Mouse (Mus musculus): ENCODE results near the gene Cttnbp2nl. TPM values are rescaled to one million over a fixed set of nuclear protein-coding genes. Genes with fewer than 3 reads are reported as not detected.

The Cttnbp2nl gene
- polyA plus RNA-seq, 1 experiment from 2014 or later: 23.0 TPM

DNA sequence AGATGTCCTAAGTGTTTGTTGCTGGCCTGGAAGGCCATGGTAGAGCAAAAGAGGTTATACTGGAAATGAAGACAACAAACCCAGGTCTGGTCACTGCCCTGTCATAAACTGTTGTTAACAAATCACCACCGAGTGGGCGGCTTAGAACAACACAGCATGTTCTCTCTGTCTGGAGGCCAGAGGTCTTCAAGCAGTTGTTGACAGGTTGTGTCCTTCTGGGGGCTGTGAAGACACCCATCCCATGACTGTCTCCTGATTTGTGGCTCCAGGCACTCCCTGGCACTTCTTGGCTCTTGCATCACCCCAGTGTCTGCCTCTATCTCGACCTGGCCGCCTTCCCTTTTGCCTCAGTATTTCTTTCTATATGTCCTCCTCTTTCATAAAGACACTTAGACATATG lies 2.7 kb upstream of the Cttnbp2nl start:
- H3K9ac ChIP-seq: no peak overlapping the region
- no peak overlapping the region for H3K27ac ChIP-seq
- no peak overlapping the region for H3K4me2 ChIP-seq
- 72% methylated on average over 4 of the region's 4 CpGs for WGBS
- H3K4me3 ChIP-seq (replicated peaks): no peak overlapping the region
- ATAC-seq (ENCODE audit: insufficient read depth, low FRiP score, low read depth): no peak
- H3K4me1 ChIP-seq: peaks cover 17% of the 10 kb centered on the region
- no peaks in the 10 kb centered on the region for H3K9me3 ChIP-seq
- no peaks in the 10 kb centered on the region for H3K36me3 ChIP-seq
- H3K27me3 ChIP-seq (replicated peaks): 0 out of 2 replicates have a peak, but pooled peaks cover 5% of the 10 kb centered on the region

DNA sequence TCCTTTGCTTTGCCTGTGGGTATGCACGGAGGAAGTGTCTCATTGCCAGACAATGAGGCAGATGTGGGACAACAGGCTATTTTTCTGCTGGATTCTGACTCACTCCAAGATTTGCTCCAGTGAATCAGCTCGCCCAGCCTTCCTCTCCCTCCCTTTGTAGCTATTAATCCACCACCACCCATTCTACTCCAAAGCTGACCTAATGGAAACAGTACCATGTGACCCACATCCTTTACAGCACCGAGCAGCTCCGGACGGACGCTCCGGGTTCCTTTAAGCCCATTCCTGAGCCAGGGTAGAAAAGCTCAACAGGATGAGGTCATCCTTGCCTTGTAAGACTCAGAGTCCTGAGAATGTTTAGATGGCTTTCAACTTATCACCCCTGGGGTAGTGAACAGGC lies 2.0 kb upstream of the Cttnbp2nl start:
- no peak overlapping the region for H3K9ac ChIP-seq
- no peak overlapping the region for H3K4me2 ChIP-seq
- WGBS: 52% methylated on average over 7 of the region's 7 CpGs
- ATAC-seq (ENCODE audit: insufficient read depth, low FRiP score, low read depth): no peak
- H3K4me1 ChIP-seq: peaks cover 20% of the 10 kb centered on the region
- H3K4me3 ChIP-seq (replicated peaks): no peak overlapping the region
- 0 out of 2 replicates have a peak, but pooled peaks cover 5% of the 10 kb centered on the region for H3K27me3 ChIP-seq (replicated peaks)
- no peaks in the 10 kb centered on the region for H3K36me3 ChIP-seq
- H3K9me3 ChIP-seq: no peaks in the 10 kb centered on the region
- peak overlapping the region; percentile 71; the same call in 1 of the 2 replicates for H3K27ac ChIP-seq

DNA sequence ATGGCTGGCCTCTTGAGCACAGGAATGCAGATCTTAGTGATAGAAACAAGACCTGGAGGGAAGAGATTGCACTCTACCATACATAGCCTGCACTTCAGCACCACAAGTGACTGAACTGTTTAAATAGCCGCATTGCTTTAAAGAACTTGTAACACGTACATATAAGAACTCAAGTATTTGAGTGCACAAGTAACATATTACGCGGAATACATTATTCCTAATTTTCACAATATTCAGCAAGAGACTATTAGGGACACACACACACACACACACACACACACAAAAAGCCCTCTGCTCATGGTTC lies 704 bp upstream of the Cttnbp2nl start:
- peak overlapping the region; percentile 94 for H3K4me3 ChIP-seq (replicated peaks)
- no peaks in the 10 kb centered on the region for H3K9me3 ChIP-seq
- ATAC-seq (ENCODE audit: insufficient read depth, low FRiP score, low read depth): no peak
- WGBS: 62% methylated on average over 4 of the region's 4 CpGs
- peak overlapping the region; percentile 26 for H3K9ac ChIP-seq
- H3K4me1 ChIP-seq: peaks cover 20% of the 10 kb centered on the region
- peak overlapping the region; percentile 67 for H3K4me2 ChIP-seq
- H3K27ac ChIP-seq: peak overlapping the region; percentile 74
- H3K27me3 ChIP-seq (replicated peaks): no peaks in the 10 kb centered on the region
- H3K36me3 ChIP-seq: no peaks in the 10 kb centered on the region

DNA sequence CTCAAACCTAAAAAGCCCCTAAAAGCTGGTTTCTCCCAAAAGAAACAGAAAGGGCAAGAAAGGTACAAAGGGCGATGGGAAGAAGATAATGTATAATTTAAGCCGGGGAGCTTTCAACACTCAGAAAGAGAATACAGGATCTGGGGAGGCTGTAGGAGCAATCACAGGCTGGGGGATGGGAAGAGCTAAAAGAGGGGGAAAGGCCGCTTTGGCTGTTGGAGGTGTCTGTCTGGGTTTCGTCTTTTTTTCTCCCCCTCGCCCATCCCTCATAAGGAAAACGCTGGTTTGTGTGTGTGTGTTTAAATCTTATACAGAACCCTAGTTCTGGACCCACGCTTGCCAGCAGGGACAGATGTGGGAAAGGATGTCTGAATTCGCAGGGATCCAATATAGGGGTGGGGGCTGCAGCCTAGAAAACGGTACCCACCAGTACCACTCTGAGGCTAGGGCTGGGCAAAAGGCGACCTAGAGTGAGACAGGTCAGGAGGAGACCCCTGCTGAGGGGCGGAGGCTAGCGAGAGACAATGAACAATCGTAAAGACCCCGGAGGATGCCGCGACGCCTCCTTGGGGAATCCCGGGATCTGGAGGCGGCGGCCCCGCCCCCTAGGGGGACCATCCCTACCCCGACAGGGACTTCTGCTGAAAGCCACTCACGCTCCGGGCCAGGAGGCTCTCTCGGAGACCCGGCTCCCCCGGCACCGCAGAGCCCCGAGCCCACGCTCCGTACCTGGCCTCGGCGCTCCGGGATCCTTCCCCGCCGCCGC lies 592 bp downstream of the Cttnbp2nl start:
- Histone ChIP-seq H3K4me3 (replicated peaks) (peak overlapping the region; percentile 94), H3K9me3 (no peaks in the 10 kb centered on the region), H3K27me3 (replicated peaks) (no peaks in the 10 kb centered on the region), H3K4me1 (peaks cover 25% of the 10 kb centered on the region), H3K9ac (peak overlapping the region; percentile 77), H3K27ac (peak overlapping the region; percentile 84), H3K36me3 (no peaks in the 10 kb centered on the region), H3K4me2 (peak overlapping the region; percentile 80)
- under 1% methylated on average over 30 of the region's 37 CpGs for WGBS
- ATAC-seq (ENCODE audit: insufficient read depth, low FRiP score, low read depth): peak; percentile 40

DNA sequence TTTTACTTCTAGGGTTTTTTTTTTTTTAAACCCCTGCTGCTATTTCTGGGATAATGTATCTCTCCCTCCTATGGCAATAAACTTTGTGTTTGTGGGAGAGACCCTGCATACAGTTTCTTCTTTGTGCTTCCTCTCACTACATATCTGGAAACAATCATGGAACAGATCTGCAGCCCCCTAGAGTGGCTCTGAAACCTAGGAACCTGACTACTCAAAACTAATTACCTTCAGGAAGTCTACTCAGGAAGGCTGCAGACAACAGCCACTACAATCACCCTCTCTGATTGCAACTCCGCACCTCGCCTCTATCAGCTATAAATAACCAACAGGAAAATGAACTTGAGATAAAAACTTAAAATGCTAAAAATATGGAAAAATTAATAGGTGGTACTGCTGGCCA lies 1.8 kb downstream of the Cttnbp2nl start:
- H3K4me1 ChIP-seq: peaks cover 32% of the 10 kb centered on the region
- no peak overlapping the region; the same call in 1 of the 2 replicates for H3K9ac ChIP-seq
- peak overlapping the region; percentile 84; the same call in 1 of the 2 replicates for H3K27ac ChIP-seq
- H3K36me3 ChIP-seq: no peaks in the 10 kb centered on the region
- peak overlapping the region; percentile 80 for H3K4me2 ChIP-seq
- H3K27me3 ChIP-seq (replicated peaks): no peaks in the 10 kb centered on the region
- no peak for ATAC-seq (ENCODE audit: insufficient read depth, low FRiP score, low read depth)
- 44% methylated on average over 2 of the region's 2 CpGs for WGBS
- H3K4me3 ChIP-seq (replicated peaks): peak overlapping the region; percentile 94
- no peaks in the 10 kb centered on the region for H3K9me3 ChIP-seq

DNA sequence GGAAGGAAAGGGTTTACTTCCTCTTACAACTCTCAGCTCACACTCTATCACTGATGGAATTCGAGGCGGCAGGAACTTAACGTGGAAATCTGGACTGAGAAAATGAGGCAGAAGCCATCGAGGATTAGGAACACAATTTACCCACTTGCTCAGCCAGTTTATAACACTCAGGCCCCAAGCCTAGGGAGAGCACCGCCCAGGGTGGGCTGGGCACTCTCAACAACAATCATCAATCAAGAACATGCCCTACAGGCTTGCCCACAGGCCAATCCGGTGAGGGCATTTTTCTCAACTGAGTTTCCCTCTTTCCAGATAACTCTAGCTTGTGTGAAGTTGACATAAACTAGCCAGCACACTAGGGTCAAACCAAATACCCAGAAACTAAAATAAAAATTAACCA lies 3.1 kb downstream of the Cttnbp2nl start:
- WGBS: 56% methylated on average over 6 of the region's 6 CpGs
- H3K36me3 ChIP-seq: no peaks in the 10 kb centered on the region

DNA sequence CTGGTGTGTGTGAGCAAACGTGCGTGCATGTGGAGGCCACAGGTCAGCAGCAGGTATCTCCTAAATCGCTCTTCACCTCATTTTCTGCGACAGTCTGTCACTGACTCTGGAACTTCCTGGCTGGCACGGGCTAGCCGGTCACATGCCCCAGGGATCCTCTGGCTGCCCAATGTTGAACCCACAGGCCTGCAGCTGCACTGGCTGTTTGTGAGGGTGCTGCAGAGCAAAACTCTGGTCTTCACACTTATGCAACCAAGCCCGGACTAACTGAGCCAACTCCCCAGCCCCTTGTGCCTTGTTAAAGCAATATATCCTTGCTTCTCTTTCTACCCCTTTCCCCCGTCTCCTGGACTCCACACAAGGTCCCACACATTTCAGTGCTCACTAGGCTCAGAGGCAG lies 5.3 kb downstream of the Cttnbp2nl start:
- Histone ChIP-seq H3K9me3 (no peaks in the 10 kb centered on the region), H3K4me1 (peaks cover 28% of the 10 kb centered on the region), H3K4me2 (no peak overlapping the region), H3K4me3 (replicated peaks) (no peak overlapping the region), H3K27me3 (replicated peaks) (no peaks in the 10 kb centered on the region), H3K9ac (no peak overlapping the region), H3K27ac (no peak overlapping the region; the same call in 1 of the 2 replicates), H3K36me3 (no peaks in the 10 kb centered on the region)
- 60% methylated on average over 8 of the region's 8 CpGs for WGBS
- no peak for ATAC-seq (ENCODE audit: insufficient read depth, low FRiP score, low read depth)

More for the DNA sequence above, 3.1 kb downstream of the Cttnbp2nl start:
- peaks cover 32% of the 10 kb centered on the region for H3K4me1 ChIP-seq
- no peak overlapping the region for H3K9ac ChIP-seq
- peak overlapping the region; percentile 19; the same call in 1 of the 2 replicates for H3K4me2 ChIP-seq
- no peaks in the 10 kb centered on the region for H3K27me3 ChIP-seq (replicated peaks)
- ATAC-seq (ENCODE audit: insufficient read depth, low FRiP score, low read depth): no peak
- H3K9me3 ChIP-seq: no peaks in the 10 kb centered on the region
- no peak overlapping the region for H3K4me3 ChIP-seq (replicated peaks)
- H3K27ac ChIP-seq: no peak overlapping the region

DNA sequence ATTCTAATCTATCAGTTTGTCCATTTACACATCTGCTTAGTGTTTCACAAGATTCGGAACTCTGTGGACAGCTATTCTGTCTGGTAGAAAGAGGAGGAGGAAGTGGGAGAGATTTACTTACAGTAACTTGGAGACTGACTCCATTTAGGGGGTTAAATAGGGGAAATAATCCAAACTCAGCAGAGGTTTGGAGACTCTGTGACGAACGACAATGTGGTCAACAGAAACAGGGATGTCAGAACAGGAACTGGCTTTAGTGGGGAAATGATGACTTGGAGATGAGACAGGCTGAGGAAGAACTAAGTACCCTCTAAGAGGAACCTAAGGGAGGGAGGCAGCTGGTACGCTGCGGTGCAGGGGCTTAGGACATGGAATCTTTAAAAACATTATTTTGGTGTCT lies 6.1 kb downstream of the Cttnbp2nl start:
- Histone ChIP-seq H3K9ac (no peak overlapping the region), H3K4me3 (replicated peaks) (no peak overlapping the region), H3K9me3 (no peaks in the 10 kb centered on the region), H3K36me3 (no peaks in the 10 kb centered on the region), H3K4me1 (peaks cover 30% of the 10 kb centered on the region), H3K27me3 (replicated peaks) (no peaks in the 10 kb centered on the region), H3K4me2 (peak overlapping the region; percentile 2; the same call in 1 of the 2 replicates), H3K27ac (no peak overlapping the region; the same call in 1 of the 2 replicates)
- ATAC-seq (ENCODE audit: insufficient read depth, low FRiP score, low read depth): no peak
- WGBS: 50% methylated on average over 5 of the region's 5 CpGs

DNA sequence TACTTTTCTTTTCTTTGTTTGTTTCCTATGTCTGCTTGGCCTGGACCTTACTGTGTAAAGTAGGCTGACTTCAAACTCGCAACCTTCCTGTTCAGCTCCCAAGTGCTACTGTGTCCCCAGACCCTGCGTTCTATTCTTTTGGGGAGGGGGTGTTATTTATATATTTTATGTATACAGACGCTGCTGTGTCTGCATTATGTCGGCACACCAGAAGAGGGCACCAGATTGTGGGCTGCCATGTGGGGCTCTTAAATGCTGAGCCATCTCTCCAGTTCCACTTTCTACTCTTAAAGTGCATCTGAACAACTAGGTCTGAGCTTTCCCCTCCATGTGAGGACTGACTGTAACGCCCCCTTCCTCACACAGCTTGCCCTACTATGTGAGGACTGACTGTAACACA lies 9.2 kb downstream of the Cttnbp2nl start:
- Histone ChIP-seq H3K4me3 (replicated peaks) (no peak overlapping the region), H3K27me3 (replicated peaks) (no peaks in the 10 kb centered on the region), H3K27ac (no peak overlapping the region), H3K36me3 (no peaks in the 10 kb centered on the region), H3K9ac (no peak overlapping the region), H3K4me1 (peaks cover 22% of the 10 kb centered on the region), H3K4me2 (no peak overlapping the region), H3K9me3 (no peaks in the 10 kb centered on the region)
- no peak for ATAC-seq (ENCODE audit: insufficient read depth, low FRiP score, low read depth)
- WGBS: 77% methylated on average over 5 of the region's 5 CpGs

DNA sequence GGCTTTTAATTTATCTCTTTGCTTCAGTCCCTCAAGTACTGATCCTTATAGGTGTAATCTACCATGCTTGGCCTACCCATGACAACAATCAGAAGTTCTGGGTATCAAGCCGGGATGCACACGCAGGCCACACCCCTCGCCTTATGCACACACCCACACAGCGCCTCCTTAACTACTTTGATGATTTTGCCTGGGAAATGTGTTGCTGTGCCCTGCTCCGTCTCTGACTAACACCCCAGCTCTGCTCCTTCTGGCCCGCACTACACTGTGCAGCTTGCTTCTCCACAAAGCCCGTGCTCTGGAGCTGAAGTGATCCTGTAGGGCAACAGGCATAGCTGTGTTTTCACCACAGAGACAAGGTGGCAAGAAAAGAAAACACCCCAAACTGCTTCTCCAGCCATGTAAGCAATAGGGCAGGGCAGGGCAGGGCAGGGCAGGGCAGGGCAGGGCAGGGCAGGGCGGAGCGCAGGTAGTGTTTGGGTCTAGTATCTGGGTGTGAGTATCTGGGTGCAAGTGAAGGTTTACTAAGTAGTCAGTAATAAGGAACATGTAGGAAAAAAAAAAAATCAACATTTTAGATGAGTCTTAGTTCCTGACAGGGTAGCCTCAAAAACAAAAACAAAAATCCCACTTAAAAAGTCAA lies 11.8 kb downstream of the Cttnbp2nl start:
- 84% methylated on average over 9 of the region's 9 CpGs for WGBS
- no peaks in the 10 kb centered on the region for H3K9me3 ChIP-seq
- no peak overlapping the region for H3K9ac ChIP-seq
- 0 out of 2 replicates have a peak, but pooled peaks cover 6% of the 10 kb centered on the region for H3K36me3 ChIP-seq
- ATAC-seq (ENCODE audit: insufficient read depth, low FRiP score, low read depth): peak; percentile 63; the same call in 1 of the 2 replicates
- H3K4me3 ChIP-seq (replicated peaks): no peak overlapping the region
- H3K4me1 ChIP-seq: peaks cover 10% of the 10 kb centered on the region; the same call in 1 of the 2 replicates
- peak overlapping the region; percentile 46 for H3K27ac ChIP-seq
- no peak overlapping the region for H3K4me2 ChIP-seq
- no peaks in the 10 kb centered on the region for H3K27me3 ChIP-seq (replicated peaks)

DNA sequence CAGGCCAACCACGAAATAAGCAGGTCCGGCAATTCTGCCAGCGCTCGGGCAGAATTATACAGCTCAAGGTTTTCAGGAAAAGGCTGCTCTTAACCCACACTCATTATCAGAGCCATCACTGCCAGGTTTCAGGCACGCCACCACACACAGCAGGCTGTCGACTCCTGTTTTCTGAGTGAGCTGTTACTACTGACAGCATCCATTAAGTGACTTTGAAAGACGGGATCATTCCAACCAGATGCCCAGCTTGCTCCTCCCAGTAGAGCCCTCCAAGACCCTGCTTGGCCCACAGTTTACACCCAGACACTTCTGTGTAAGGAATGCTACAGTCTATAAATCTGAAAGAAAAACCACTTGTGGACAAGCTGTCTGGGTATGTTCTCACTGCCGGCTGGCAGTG lies 12.9 kb downstream of the Cttnbp2nl start:
- Histone ChIP-seq H3K9me3 (no peaks in the 10 kb centered on the region), H3K4me2 (no peak overlapping the region), H3K36me3 (peaks cover 12% of the 10 kb centered on the region), H3K4me3 (replicated peaks) (no peak overlapping the region), H3K4me1 (peaks cover 10% of the 10 kb centered on the region; the same call in 1 of the 2 replicates), H3K9ac (no peak overlapping the region), H3K27me3 (replicated peaks) (no peaks in the 10 kb centered on the region), H3K27ac (no peak overlapping the region)
- ATAC-seq (ENCODE audit: insufficient read depth, low FRiP score, low read depth): no peak
- 51% methylated on average over 8 of the region's 8 CpGs for WGBS

DNA sequence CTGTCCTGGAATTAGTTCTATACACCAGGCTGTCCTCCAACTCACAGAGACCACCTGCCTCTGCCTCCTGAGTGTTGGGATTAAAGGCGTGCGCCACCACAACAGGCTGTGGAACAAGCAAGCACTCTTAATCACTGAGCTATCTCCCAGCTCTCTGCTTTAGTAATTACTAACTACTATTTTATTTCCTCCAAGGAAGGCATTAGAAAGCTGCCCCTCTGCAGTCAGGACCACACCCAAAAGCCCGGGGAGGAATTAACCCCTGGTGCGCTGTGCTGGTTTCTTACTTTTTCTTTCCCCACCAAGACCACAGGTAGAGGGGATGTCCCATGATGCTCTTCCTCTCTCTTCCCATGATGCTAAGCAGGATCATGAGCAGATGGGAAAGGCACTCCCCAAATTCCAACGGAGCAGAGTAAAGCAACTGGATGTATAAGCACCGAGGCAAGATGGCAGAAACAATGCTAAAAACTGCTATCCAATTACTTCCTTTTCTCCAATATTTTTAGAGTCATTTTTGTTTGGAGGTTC lies 15.6 kb downstream of the Cttnbp2nl start:
- 71% methylated on average over 6 of the region's 6 CpGs for WGBS

More for the DNA sequence above, 15.6 kb downstream of the Cttnbp2nl start:
- Histone ChIP-seq H3K9me3 (no peaks in the 10 kb centered on the region), H3K9ac (no peak overlapping the region), H3K4me3 (replicated peaks) (no peak overlapping the region), H3K27ac (0 out of 2 replicates have a peak overlapping the region, but pooled peaks have one; percentile 1), H3K4me1 (peaks cover 10% of the 10 kb centered on the region; the same call in 1 of the 2 replicates), H3K36me3 (peaks cover 28% of the 10 kb centered on the region), H3K27me3 (replicated peaks) (no peaks in the 10 kb centered on the region), H3K4me2 (no peak overlapping the region)
- no peak for ATAC-seq (ENCODE audit: insufficient read depth, low FRiP score, low read depth)

Data from stomach, embryonic 15.5 days (tissue).